Mouse (Mus musculus) midbrain, postnatal 0 days (tissue): ENCODE measurements around the gene Hist2h2aa2. TPM values are rescaled to one million over a fixed set of nuclear protein-coding genes. Genes with fewer than 3 reads are reported as not detected.
"Not testable (repeated sequence)": the region's sequence is repeated elsewhere in the genome, so short reads cannot be mapped to it uniquely, and the experiment has no call there.

Source experiments
- ATAC-seq: fragments of 200-750 bp; cut with Nextera tagmentation; 2 replicates; pipeline ENCODE4 v1.8.0; 2017; ENCODE audit warnings: moderate number of reproducible peaks, mild to moderate bottlenecking, moderate TSS enrichment, moderate library complexity; ENCODE audit not compliant: low FRiP score
- DNase-seq: peaks from one replicate; pipeline ENCODE4 v3.0.0-alpha.2; 2015; ENCODE audit warnings: low spot score
- H3K27ac ChIP-seq: fragments of 300-500 bp; sonication (generic); 2 replicates; pipeline ENCODE4 v1.5.1; 2014; ENCODE audit warnings: low read depth, mild to moderate bottlenecking, low read length, mixed read lengths
- H3K27me3 ChIP-seq: fragments of 300-500 bp; sonication (generic); 2 replicates; pipeline ENCODE4 v1.6.1; 2014; ENCODE audit warnings: low read length, control low read depth, mixed read lengths; ENCODE audit not compliant: insufficient read depth
- H3K36me3 ChIP-seq: fragments of 300-500 bp; sonication (generic); 2 replicates; pipeline ENCODE4 v1.6.1; 2014; ENCODE audit warnings: low read length, control low read depth, mixed read lengths; ENCODE audit not compliant: insufficient read depth
- H3K4me1 ChIP-seq: fragments of 300-500 bp; sonication (generic); 2 replicates; pipeline ENCODE4 v1.6.1; 2014; ENCODE audit warnings: mild to moderate bottlenecking, control low read depth, antibody characterized with exemption, low read length, mixed read lengths; ENCODE audit not compliant: insufficient read depth
- H3K4me2 ChIP-seq: fragments of 300-500 bp; sonication (generic); 2 replicates; pipeline ENCODE4 v1.6.1; 2014; ENCODE audit warnings: low read depth, mild to moderate bottlenecking, low read length, mixed read lengths; ENCODE audit not compliant: poor library complexity, severe bottlenecking
- H3K4me3 ChIP-seq: fragments of 300-500 bp; sonication (generic); 2 replicates; pipeline ENCODE4 v1.5.1; 2014; ENCODE audit warnings: low read depth, mild to moderate bottlenecking, low read length, moderate library complexity
- H3K9ac ChIP-seq: fragments of 300-500 bp; sonication (generic); replicated peaks from 2 replicates; pipeline ENCODE4 v1.6.1; 2014; ENCODE audit warnings: mild to moderate bottlenecking, low read length, moderate library complexity, mixed read lengths; ENCODE audit not compliant: poor library complexity, severe bottlenecking
- H3K9me3 ChIP-seq: fragments of 300-500 bp; sonication (generic); 2 replicates; pipeline ENCODE4 v1.6.1; 2016; ENCODE audit warnings: low read length, control low read depth
- CTCF ChIP-seq: IDR thresholded peaks from 2 replicates; pipeline ENCODE4 v1.5.1; 2016; ENCODE audit warnings: antibody characterized with exemption, mild to moderate bottlenecking
- WGBS: fragments of 180-500 bp; shearing (Covaris S2); extraction: QIAGEN DNeasy Blood & Tissue Kit; methylation state at CpG from one replicate; pipeline ENCODE4 v1.1.7; 2014; 5-methylcytosine and 5-hydroxymethylcytosine counted together
- polyA plus RNA-seq: library from polyadenylated mRNA; unstranded; fragments of >200 nt; fragmentation: Nextera tagmentation; extraction: Ambion mirVana; gene quantifications from 2 replicates; pipeline ENCODE4 v1.2.1, GENCODE M21; 2015
- total RNA-seq: library from RNA; depleted of rRNA; stranded (reverse); fragments of >200 nt; gene quantifications from 2 replicates; pipeline ENCODE4 v1.2.3, GENCODE M21; 2014

Hist2h2aa2 gene
- total and polyA plus RNA-seq, 2 experiments from 2014 or later = 45.6 to 1,403 TPM

- Histone ChIP-seq H3K4me1 (0 out of 2 replicates have a peak, but pooled peaks cover 7% of the 10 kb centered on the region), H3K27ac (no peak overlapping the region), H3K27me3 (no peaks in the 10 kb centered on the region), H3K9ac (no peak overlapping the region), H3K36me3 (no peaks in the 10 kb centered on the region), H3K9me3 (no peaks in the 10 kb centered on the region), H3K4me3 (peak overlapping the region; percentile 25; the same call in 1 of the 2 replicates), H3K4me2 (peak overlapping the region; percentile 38)
- no peak for TF ChIP-seq CTCF
- 7% methylated on average over 11 of the region's 11 CpGs for WGBS
- ATAC-seq = no peak
- no peak for DNase-seq
These were observed 7.5 kb upstream of the Hist2h2aa2 start for GRCm38 (mm10) chr3:96247356-96248140.

- H3K27ac ChIP-seq, DNase-seq, H3K9ac ChIP-seq, H3K9me3 ChIP-seq, H3K36me3 ChIP-seq, H3K27me3 ChIP-seq, H3K4me1 ChIP-seq: not testable (repeated sequence)
- ATAC-seq = peak; percentile 90
- peak within 1 kb of the TSS; percentile 25; the same call in 1 of the 2 replicates for H3K4me3 ChIP-seq
- WGBS = no CpG with 5 or more reads among the region's 47 CpGs
- peak within 1 kb of the TSS; percentile 38 for H3K4me2 ChIP-seq
These were observed 6.4 kb upstream of the Hist2h2aa2 start, which contains the start of gene Hist2h3c1 for GRCm38 (mm10) chr3:96246427-96246856. Gene Hist2h3c1, plus strand, starts transcription at chr3:96246685.

GRCm38 (mm10) chr3:96246018-96246417 is 5.9 kb upstream of the Hist2h2aa2 start:
- peak; percentile 6; the same call in 1 of the 2 replicates for ATAC-seq
- not testable (repeated sequence) for H3K27ac ChIP-seq

GRCm38 (mm10) chr3:96245003-96245886 is 5.2 kb upstream of the Hist2h2aa2 start, which contains the start of gene Hist2h2aa1:
Gene Hist2h2aa1, plus strand, starts transcription at chr3:96245497.
- H3K27me3 ChIP-seq, H3K4me1 ChIP-seq, H3K36me3 ChIP-seq, H3K9me3 ChIP-seq: not testable (repeated sequence)
- peak; percentile 92 for ATAC-seq
- peak; percentile 62 for DNase-seq
- H3K9ac ChIP-seq = peak within 1 kb of the TSS; percentile 77
- peak within 1 kb of the TSS; percentile 42 for H3K4me3 ChIP-seq
- H3K27ac ChIP-seq = peak within 1 kb of the TSS; percentile 95
- peak within 1 kb of the TSS; percentile 52 for H3K4me2 ChIP-seq
- under 1% methylated on average over 25 of the region's 88 CpGs for WGBS

More at GRCm38 (mm10) chr3:96246018-96246417, 5.9 kb upstream of the Hist2h2aa2 start:
- peak overlapping the region; percentile 23; the same call in 1 of the 2 replicates for H3K4me3 ChIP-seq
- not testable (repeated sequence) for H3K4me1 ChIP-seq, H3K9ac ChIP-seq, H3K36me3 ChIP-seq, H3K27me3 ChIP-seq, DNase-seq, H3K9me3 ChIP-seq, H3K4me2 ChIP-seq
- WGBS = 0% methylated on average over 9 of the region's 21 CpGs

GRCm38 (mm10) chr3:96243921-96244572 is 4.0 kb upstream of the Hist2h2aa2 start:
- Histone ChIP-seq H3K27me3 (no peaks in the 10 kb centered on the region), H3K4me2 (peak overlapping the region; percentile 52), H3K9me3 (no peaks in the 10 kb centered on the region), H3K4me1 (0 out of 2 replicates have a peak, but pooled peaks cover 7% of the 10 kb centered on the region), H3K9ac (peak overlapping the region; percentile 77; the same call in 1 of the 2 replicates), H3K27ac (peak overlapping the region; percentile 95; the same call in 1 of the 2 replicates), H3K4me3 (no peak overlapping the region), H3K36me3 (no peaks in the 10 kb centered on the region)
- ATAC-seq (no peak), DNase-seq (no peak)
- WGBS = 86% methylated on average over 7 of the region's 7 CpGs
- TF ChIP-seq CTCF = no peak
